Mouse (Mus musculus) lung, postnatal 0 days (tissue): ENCODE data around the gene Fam186b.

Source experiments
- CTCF ChIP-seq: IDR thresholded peaks from 2 replicates; pipeline ENCODE4 v1.5.1; 2016; ENCODE audit warnings: antibody characterized with exemption, mild to moderate bottlenecking
- EP300 ChIP-seq: IDR thresholded peaks from 2 replicates; pipeline ENCODE4 v1.6.1; 2016; ENCODE audit warnings: antibody characterized with exemption, mild to moderate bottlenecking, control low read depth

- TF ChIP-seq CTCF (no peak), EP300 (no peak)
Observed at GRCm38 (mm10) chr15:99223585-99224207, 72.0 kb downstream of the Fam186b start.
